Mouse (Mus musculus): ENCODE results near the gene Ccndbp1.
"Not testable (repeated sequence)": the region's sequence is repeated elsewhere in the genome, so short reads cannot be mapped to it uniquely, and the experiment has no call there.

The Ccndbp1 gene

DNA sequence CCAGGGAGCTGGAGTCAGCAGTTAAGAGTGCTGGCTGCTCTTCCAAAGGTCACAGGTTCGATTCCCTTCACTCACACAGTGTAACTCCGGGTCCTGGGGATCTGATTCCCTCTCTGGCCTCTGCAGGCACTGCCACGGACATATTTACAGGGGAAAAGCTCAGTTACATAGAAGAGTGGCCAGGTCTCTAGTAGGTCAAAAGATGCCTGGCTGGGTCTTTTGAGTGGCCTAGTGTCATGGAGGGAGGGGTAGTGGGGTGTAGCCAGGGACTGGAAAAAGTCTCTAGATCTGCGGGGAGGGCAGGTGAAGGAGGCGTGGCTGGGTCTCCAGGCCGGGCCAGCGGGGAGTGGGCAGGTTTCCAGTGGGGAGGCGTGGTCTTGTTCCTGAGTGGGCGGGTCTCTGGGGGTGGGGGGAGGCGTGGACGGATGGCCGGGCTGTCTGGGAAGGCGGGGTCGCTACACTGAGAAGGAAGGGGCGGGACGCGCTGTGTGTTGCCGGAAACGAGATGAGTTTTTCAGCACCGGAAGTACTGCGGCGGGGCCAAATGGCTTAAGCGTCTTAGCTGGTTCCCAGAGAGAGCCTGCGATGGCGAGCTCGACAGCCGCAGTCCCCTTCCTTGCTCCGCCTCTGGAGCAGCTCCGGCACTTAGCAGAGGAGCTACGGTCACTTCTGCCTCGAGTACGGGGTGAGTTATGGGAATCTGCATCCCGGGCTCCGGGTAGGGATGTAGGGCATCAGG is at the start of gene Ccndbp1:
Ccndbp1 (plus strand) TSS at position 479 of the 739 bp plus-strand sequence.
- peak; percentile 80 to 86 for DNase-seq (ENCODE audit: low spot score in 2 of 2)

GRCm38 (mm10) chr2:120959363-120959762 is 48.8 kb upstream of the Ccndbp1 start:
- DNase-seq (ENCODE audit: low spot score in 2 of 2) = no peak

DNA sequence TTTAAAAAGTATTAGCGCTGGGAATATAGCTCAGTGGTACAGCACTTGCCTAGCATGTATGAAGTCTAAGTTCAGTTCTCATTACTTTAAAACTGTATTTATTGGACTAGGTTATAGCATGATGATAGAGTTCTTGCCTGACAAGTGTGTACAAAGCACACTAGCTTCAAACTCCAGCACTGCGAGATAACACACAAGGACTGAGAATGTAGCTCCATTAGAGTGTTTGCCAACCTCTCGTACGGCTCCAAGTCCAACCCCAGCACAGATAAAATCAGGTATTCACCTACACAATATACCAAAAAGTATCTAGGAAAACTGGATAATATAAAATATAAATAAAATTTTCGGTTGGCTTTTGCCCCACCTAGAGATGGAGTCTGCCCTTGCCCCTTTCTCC is 48.4 kb upstream of the Ccndbp1 start:
- no peak for DNase-seq (ENCODE audit: low spot score in 2 of 2)

DNA sequence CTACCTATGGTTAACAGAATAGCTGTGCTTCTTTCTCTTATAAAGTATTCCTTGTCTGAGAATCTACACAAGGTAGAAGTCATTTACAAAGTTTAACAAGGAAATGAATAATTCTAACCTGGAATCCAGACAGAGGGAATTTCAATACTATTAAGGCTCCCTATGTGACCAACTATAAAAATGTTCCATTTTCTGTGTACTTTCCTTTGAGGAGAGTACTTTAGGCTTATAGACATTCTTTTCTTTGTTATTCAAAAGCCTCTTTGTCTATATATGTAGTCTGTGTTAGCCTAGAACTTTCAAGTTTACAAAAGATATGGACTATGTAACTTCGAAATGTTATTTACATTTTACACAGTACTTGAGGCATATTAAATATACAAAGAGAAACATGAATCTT is 47.9 kb upstream of the Ccndbp1 start:
- DNase-seq (ENCODE audit: low spot score in 2 of 2) = no peak

DNA sequence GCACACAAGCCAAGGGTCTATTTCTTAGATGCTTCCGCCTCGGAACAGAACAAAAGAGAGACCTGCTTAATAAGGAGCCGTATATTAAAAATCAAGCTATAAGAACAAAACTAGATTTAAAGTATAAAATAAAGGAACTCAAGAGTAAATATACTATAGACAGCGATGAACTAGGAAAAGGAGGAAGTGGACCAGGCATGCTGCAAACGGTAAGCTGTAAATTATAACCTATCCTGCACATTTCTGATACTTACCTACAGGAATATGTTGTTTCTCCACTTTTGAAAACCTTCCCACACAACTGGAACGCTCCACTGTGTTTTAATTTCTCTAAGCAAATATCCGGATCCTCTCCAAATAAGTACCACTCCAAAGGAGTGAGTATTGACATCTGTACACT is 45.1 kb upstream of the Ccndbp1 start:
- DNase-seq (ENCODE audit: low spot score in 2 of 2) = no peak

DNA sequence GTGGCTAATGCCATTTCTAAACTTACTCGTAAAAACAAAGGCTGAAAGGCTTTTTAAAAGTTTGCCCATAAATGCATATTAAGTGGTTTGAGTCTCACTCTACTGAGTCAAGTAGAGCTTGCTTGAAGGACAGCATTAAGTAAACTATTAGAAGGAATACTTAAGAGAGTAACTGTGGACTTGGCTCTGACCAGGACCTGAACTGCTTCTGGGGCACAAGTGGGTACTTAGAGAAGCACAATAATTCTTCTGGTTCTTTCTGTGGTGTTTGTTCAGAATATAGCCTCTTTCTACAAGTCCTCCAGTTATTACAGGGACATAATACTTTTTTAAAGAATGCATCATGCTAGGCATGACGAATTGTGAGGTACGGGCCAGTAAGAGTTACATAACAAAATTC is 42.7 kb upstream of the Ccndbp1 start:
- DNase-seq (ENCODE audit: low spot score in 2 of 2) = no peak

GRCm38 (mm10) chr2:120970045-120970539 is 38.1 kb upstream of the Ccndbp1 start:
- DNase-seq (ENCODE audit: low spot score in 2 of 2) = no peak

- peak; percentile 75 to 82 for DNase-seq (ENCODE audit: low spot score in 2 of 2)
Observed at GRCm38 (mm10) chr2:120970559-120971080, 37.6 kb upstream of the Ccndbp1 start, which contains the start of gene Ubr1. Gene Ubr1, minus strand, starts transcription at chr2:120970715.

DNA sequence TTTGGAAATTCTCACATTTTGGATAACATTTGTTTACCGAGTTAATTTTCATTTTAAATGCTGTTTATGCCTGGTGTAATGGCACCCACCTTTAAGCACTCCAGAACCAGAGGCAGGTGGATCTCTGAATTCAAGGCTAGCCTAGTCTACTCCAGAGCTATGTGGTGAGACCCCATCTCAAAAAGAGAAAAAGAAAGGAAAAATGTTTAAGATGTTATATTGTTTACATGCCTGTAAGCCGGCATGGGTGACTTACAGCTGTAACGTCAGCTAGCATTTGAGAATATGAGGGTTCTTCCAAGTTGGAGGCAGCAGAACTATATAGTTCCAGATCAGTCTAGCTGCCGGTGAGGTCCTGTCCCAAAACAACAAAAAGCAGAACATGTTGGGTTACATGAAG is 36.4 kb upstream of the Ccndbp1 start:
- no peak for DNase-seq (ENCODE audit: low spot score in 2 of 2)

GRCm38 (mm10) chr2:120972257-120972656 is 35.9 kb upstream of the Ccndbp1 start:
- DNase-seq (ENCODE audit: low spot score in 2 of 2) = not testable (repeated sequence)

GRCm38 (mm10) chr2:120972964-120973363 is 35.2 kb upstream of the Ccndbp1 start:
- no peak for DNase-seq (ENCODE audit: low spot score in 2 of 2)

DNA sequence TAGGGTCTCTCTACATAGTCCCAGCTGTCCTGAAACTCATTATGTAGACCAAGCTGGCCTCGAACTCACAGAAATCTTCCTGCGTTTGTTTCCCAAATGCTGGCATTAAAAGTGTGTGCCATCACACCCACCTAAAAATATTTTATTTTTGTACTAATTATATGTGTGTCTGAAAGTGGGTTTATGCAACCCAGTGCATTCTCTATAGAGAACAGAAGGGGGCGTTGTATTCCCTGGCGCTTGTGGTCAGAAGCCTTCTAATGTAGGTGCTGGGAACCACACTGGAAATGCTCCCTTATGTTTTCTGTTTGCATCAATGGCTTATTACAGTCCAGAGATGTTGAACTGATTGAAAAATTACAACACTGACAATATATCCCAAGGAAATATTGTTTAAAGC is 31.9 kb upstream of the Ccndbp1 start:
- no peak for DNase-seq (ENCODE audit: low spot score in 2 of 2)

DNA sequence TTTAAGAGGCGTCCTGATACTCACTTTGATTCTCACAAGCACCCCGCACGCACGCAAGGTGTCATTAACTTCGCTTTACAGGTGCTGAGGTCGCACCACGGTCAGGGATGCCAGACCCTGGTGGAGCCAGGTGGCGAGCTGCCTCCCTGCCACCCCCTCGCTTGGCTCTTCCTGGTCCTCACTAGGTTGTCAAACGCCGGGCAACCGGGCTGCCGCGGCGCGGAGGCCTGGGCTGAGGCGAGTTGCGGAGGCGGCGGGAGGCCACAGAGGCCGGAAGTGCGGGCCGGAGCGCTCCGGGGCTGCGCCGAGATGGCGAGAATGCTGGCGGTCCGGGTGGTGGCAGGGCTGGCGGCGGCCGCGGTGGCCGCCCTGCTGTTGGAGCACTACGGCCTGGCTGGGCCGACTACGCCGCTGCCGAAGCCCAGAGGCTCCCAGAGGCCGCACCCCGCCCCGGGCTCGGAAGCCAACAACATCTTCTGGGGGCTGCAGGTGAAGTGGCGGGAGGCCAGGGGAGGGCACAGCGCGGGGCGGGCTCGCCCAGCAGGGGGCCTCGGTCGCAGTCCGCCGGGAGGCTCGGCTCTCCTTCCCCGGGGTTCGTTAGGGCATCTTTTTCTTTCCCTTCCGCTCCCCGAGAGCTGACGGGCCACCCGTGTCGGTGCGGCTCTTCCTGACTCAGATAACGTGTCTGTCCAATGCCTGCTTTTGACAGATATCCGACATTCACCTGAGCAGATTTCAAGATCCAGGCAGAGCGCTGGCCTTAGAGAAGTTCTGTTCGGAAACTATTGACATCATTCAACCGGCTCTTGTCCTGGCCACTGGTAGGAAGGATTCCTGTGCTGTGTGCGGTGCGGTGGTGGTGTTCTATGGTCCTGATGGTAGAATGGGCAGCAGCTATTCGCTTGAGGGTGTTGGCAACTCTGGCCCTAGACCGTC is 30.9 kb upstream of the Ccndbp1 start, which contains the start of gene Tmem62:
Tmem62 (plus strand) TSS at position 28 of the 936 bp plus-strand sequence.
- peak; percentile 64 to 73 for DNase-seq (ENCODE audit: low spot score in 2 of 2)

- no peak for DNase-seq (ENCODE audit: low spot score in 2 of 2)
Observed at GRCm38 (mm10) chr2:120977926-120978692, 30.1 kb upstream of the Ccndbp1 start.

DNA sequence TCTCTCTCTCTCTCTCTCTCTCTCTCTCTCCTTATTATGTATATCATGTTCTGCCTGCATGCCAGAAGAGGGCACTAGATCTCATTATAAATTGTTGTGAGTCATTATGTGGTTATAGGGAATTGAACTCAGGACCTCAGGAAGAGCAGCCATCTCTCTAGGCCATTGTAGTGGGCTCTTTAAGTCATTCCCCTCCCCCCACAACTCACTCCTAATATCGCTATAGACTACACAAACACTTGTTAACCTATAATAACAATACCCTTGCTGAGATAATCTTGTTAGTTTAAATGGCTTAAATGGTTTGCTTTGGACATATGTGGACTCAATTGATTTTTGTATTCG is 29.5 kb upstream of the Ccndbp1 start:
- DNase-seq (ENCODE audit: low spot score in 2 of 2) = no peak

GRCm38 (mm10) chr2:120979819-120980218 is 28.4 kb upstream of the Ccndbp1 start:
- no peak for DNase-seq (ENCODE audit: low spot score in 2 of 2)

DNA sequence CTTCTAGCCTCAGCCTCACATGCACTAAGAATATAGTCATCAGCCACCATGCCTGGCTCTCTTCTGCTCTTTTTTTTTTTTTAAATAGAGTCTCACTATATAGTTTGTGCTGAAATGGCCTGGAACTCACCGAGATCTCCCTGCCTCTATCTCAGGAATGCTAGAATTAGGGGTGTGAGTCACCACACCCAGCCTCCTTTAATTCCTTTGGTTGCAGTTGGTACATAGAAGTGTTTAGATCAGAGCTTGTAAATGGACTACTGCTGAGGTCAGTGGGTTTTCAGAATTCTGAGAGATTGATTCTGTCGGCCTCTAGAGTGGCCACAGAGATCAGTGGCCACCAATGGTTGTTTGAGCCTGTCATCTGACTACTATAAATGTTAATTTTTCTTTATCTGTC is 27.3 kb upstream of the Ccndbp1 start:
- no peak for DNase-seq (ENCODE audit: low spot score in 2 of 2)

GRCm38 (mm10) chr2:120983611-120984010 is 24.6 kb upstream of the Ccndbp1 start:
- no peak for DNase-seq (ENCODE audit: low spot score in 2 of 2)

DNA sequence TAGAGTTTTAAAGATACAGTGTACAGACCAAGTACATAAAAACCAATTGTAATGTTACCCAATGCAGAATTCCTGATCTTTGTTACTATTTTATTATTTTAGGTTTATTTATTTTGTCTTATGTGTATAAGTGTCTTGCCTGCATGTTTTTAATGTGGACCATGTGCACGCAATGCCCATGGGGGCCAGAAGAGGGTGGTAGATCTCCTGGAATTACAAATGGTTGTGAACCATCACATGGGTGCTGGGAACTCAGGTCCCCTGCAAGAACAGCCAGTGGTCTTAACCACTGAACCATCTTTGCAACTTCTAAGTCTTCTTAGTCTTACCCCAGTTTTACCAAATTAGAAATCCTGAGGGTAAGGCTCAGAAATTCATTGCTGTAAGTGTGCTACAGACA is 23.0 kb upstream of the Ccndbp1 start:
- DNase-seq (ENCODE audit: low spot score in 2 of 2) = no peak

DNA sequence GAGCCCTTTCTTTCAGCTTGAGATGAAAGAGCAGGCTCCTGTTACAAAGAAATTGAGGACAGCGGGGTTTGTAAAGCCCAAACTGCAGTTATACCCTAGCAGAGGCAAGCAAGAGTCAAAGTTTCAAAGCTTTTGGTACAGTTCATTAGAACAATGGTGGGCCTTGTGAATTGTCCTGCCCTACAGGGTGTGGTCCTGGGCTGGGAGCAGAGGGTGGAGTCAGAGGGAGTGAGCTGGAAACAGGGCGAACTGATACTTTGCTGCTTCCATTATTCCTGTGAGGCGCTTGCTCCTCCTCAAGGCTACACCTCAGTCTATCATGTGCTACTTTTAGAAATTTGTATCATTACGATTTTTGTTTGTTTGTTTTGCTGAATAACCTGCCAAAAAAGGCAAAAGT is 17.0 kb upstream of the Ccndbp1 start:
- no peak for DNase-seq (ENCODE audit: low spot score in 2 of 2)

DNA sequence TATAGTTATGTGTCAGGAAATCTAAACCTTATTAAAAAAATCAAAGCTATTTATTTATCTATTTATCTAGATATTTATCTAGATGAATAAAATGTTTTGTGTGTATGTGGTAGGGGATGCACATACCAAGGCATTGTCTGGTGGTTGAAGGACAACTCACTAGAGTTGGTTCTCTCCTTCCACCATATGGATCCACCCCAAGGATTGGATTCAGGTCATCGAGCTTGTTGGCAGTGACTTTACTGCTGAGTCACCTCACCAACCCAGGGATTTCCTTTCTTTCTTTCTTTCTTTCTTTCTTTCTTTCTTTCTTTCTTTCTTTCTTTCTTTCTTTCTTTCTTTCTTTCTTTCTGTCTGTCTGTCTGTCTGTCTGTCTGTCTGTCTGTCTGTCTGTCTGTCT is 11.6 kb upstream of the Ccndbp1 start:
- not testable (repeated sequence) for DNase-seq (ENCODE audit: low spot score in 2 of 2)

DNA sequence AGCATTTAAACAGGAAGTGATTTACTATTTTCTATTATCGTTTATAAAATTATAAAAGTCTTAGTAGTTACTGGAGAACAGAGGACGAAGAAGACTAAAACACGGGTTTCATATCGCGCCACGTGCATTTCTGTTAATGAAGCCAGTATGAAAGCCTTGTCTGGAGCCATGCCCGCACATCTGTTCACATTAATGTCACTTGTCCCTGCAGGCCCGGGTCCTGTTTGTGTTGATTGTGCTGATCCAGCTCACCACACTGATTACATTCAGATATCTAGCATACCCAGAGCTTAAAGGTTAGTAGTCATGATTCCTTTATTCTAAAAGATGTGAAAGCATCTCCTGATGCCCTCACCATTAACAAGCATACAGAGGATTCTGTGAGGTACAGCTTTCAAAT is 9.3 kb upstream of the Ccndbp1 start:
- no peak for DNase-seq (ENCODE audit: low spot score in 2 of 2)

Measured in spleen, postnatal 14 days (tissue).